Mouse (Mus musculus): ENCODE measurements around the gene Plscr5. TPM values are rescaled to one million over a fixed set of nuclear protein-coding genes. Genes with fewer than 3 reads are reported as not detected.

Gene Plscr5
- polyA plus RNA-seq, 1 experiment: not detected

- no peak overlapping the region for H3K27ac ChIP-seq (ENCODE audit: insufficient read depth, low read depth, low read length)
- 0 out of 2 replicates have a peak, but pooled peaks cover 2% of the 10 kb centered on the region for H3K4me1 ChIP-seq (ENCODE audit: control insufficient read depth, insufficient read depth, low read length)
- H3K4me3 ChIP-seq (ENCODE audit: insufficient read depth, low read length): no peak overlapping the region
- TF ChIP-seq CTCF (IDR thresholded peaks at IDR 0.05; ENCODE audit: low read depth, low read length): no peak
- TF ChIP-seq POLR2A (IDR thresholded peaks at IDR 0.05; ENCODE audit: borderline replicate concordance, low read depth, low read length): no peak
Measured at GRCm38 (mm10) chr9:92204397-92204796, 11.7 kb downstream of the Plscr5 start.

DNA sequence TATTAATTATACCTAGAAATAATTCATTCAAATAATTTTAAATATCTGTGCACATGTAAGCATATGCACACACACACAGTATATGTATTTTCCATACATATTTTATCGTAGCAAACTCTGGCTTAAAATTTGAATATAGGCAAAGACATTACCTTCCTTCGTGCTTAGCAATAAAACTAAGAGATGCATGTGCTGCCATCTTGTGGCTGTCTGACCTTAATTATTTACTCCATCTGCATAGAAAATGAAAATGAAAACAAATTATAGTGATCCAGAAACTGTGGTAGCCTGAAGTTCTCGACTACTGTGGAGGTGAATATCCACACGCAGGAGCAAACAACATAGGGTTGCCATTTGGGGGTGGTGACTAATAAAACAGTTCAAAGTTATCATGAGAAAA lies 14.6 kb downstream of the Plscr5 start:
- Histone ChIP-seq H3K4me3 (ENCODE audit: insufficient read depth, low read length) (peak overlapping the region; percentile 37), H3K27ac (ENCODE audit: insufficient read depth, low read depth, low read length) (no peak overlapping the region), H3K4me1 (ENCODE audit: control insufficient read depth, insufficient read depth, low read length) (0 out of 2 replicates have a peak, but pooled peaks cover 2% of the 10 kb centered on the region)
- TF ChIP-seq CTCF (IDR thresholded peaks at IDR 0.05; ENCODE audit: low read depth, low read length) (no peak), POLR2A (IDR thresholded peaks at IDR 0.05; ENCODE audit: borderline replicate concordance, low read depth, low read length) (no peak)

DNA sequence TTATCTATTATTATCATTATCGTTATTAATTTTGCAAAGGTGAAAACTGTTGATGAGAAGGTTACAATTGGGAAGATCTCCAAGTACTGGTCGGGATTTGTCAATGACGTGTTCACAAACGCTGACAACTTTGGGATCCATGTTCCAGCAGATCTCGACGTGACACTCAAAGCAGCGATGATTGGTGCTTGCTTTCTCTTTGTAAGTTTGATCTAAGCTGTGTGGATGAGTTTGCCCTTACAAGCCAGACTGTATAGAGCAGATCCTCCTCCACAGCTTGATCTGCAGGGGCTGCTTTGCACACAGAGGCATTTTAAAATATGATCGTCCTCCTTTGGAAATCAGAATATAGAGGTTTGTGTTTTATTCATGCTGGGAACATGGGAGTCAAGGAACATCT lies 15.0 kb downstream of the Plscr5 start:
- 0 out of 2 replicates have a peak, but pooled peaks cover 2% of the 10 kb centered on the region for H3K4me1 ChIP-seq (ENCODE audit: control insufficient read depth, insufficient read depth, low read length)
- TF ChIP-seq POLR2A (IDR thresholded peaks at IDR 0.05; ENCODE audit: borderline replicate concordance, low read depth, low read length): no peak
- TF ChIP-seq CTCF (IDR thresholded peaks at IDR 0.05; ENCODE audit: low read depth, low read length): no peak

DNA sequence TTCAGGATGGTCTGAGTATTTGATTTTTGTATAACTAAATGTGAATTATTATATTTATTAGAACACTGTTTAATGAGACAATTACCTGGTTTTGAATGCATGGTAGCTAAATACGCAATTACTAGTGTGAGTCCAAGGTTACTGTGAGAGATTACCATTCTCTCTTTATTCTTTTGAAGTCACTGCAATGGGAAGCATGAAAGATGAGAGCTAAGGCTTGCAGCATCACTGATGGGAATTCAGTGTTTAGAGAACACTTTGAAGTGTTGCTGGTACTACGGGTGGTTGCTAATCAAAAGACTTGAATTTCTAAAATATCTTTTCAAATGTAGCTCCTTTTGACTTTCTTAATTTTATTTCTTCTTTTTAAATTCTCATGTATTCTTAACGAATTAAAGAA lies 17.1 kb downstream of the Plscr5 start:
- no peak overlapping the region for H3K27ac ChIP-seq (ENCODE audit: insufficient read depth, low read depth, low read length)
- TF ChIP-seq POLR2A (IDR thresholded peaks at IDR 0.05; ENCODE audit: borderline replicate concordance, low read depth, low read length): no peak
- no peak for TF ChIP-seq CTCF (IDR thresholded peaks at IDR 0.05; ENCODE audit: low read depth, low read length)
- 0 out of 2 replicates have a peak, but pooled peaks cover 2% of the 10 kb centered on the region for H3K4me1 ChIP-seq (ENCODE audit: control insufficient read depth, insufficient read depth, low read length)
- H3K4me3 ChIP-seq (ENCODE audit: insufficient read depth, low read length): no peak overlapping the region

More for the DNA sequence above, 15.0 kb downstream of the Plscr5 start:
- H3K27ac ChIP-seq (ENCODE audit: insufficient read depth, low read depth, low read length): no peak overlapping the region
- H3K4me3 ChIP-seq (ENCODE audit: insufficient read depth, low read length): peak overlapping the region; percentile 37; the same call in 1 of the 2 replicates

- Histone ChIP-seq H3K27ac (ENCODE audit: insufficient read depth, low read depth, low read length) (no peak overlapping the region), H3K4me3 (ENCODE audit: insufficient read depth, low read length) (no peak overlapping the region), H3K4me1 (ENCODE audit: control insufficient read depth, insufficient read depth, low read length) (0 out of 2 replicates have a peak, but pooled peaks cover 2% of the 10 kb centered on the region)
- TF ChIP-seq CTCF (IDR thresholded peaks at IDR 0.05; ENCODE audit: low read depth, low read length) (no peak), POLR2A (IDR thresholded peaks at IDR 0.05; ENCODE audit: borderline replicate concordance, low read depth, low read length) (no peak)
Measured at GRCm38 (mm10) chr9:92210386-92210967, 17.7 kb downstream of the Plscr5 start.

- TF ChIP-seq CTCF (IDR thresholded peaks at IDR 0.05; ENCODE audit: low read depth, low read length): no peak
- TF ChIP-seq POLR2A (IDR thresholded peaks at IDR 0.05; ENCODE audit: borderline replicate concordance, low read depth, low read length): no peak
- no peak overlapping the region for H3K27ac ChIP-seq (ENCODE audit: insufficient read depth, low read depth, low read length)
- H3K4me3 ChIP-seq (ENCODE audit: insufficient read depth, low read length): no peak overlapping the region
- H3K4me1 ChIP-seq (ENCODE audit: control insufficient read depth, insufficient read depth, low read length): 0 out of 2 replicates have a peak, but pooled peaks cover 2% of the 10 kb centered on the region
Measured at GRCm38 (mm10) chr9:92211048-92211447, 18.3 kb downstream of the Plscr5 start.

DNA sequence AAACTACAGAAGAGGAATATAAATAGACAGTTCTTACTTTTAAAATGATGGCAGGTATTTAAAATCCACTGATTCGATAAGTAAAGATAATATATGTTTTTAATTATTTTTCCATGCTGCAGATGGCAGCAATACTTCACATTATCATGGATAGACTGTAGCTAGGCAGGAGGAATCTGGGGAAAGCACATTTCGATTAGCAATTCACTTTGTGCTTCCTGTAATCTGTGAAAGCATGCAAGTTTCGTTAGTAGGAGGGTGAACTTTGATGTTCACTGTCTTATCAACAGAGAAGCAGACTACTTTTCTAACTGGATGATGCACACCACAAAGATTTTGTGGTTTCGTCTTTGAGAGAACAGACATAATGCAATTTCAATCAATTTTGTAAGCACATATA lies 24.7 kb downstream of the Plscr5 start:
- no peak overlapping the region for H3K27ac ChIP-seq (ENCODE audit: insufficient read depth, low read depth, low read length)
- TF ChIP-seq CTCF (IDR thresholded peaks at IDR 0.05; ENCODE audit: low read depth, low read length) (no peak), POLR2A (IDR thresholded peaks at IDR 0.05; ENCODE audit: borderline replicate concordance, low read depth, low read length) (no peak)
- no peaks in the 10 kb centered on the region for H3K4me1 ChIP-seq (ENCODE audit: control insufficient read depth, insufficient read depth, low read length)
- H3K4me3 ChIP-seq (ENCODE audit: insufficient read depth, low read length): no peak overlapping the region

DNA sequence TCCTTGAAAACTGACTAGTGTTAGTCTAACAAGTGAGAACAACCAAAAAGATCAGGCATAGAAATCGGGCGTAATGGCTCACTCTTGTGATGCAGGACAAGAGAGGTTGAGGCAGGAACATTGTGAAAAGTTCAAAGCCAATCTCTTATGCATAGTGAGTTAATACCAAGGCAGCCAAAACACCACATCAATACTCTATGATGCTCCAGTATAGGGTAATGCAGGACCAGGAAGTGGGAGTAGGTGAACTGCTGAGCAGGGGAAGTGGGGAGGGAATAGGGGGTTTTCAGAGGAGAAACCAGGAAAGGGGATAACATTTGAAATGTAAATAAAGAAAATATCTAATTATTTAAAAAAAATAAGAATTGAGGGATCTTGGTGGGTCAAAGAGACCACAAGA lies 25.2 kb downstream of the Plscr5 start:
- no peak for TF ChIP-seq POLR2A (IDR thresholded peaks at IDR 0.05; ENCODE audit: borderline replicate concordance, low read depth, low read length)

GRCm38 (mm10) chr9:92220151-92220550 lies 27.4 kb downstream of the Plscr5 start:
- Histone ChIP-seq H3K27ac (ENCODE audit: insufficient read depth, low read depth, low read length) (no peak overlapping the region), H3K4me1 (ENCODE audit: control insufficient read depth, insufficient read depth, low read length) (no peaks in the 10 kb centered on the region)

More for the DNA sequence above, 25.2 kb downstream of the Plscr5 start:
- H3K4me1 ChIP-seq (ENCODE audit: control insufficient read depth, insufficient read depth, low read length): no peaks in the 10 kb centered on the region
- no peak overlapping the region for H3K27ac ChIP-seq (ENCODE audit: insufficient read depth, low read depth, low read length)
- no peak overlapping the region for H3K4me3 ChIP-seq (ENCODE audit: insufficient read depth, low read length)

GRCm38 (mm10) chr9:92221480-92221879 lies 28.7 kb downstream of the Plscr5 start:
- TF ChIP-seq CTCF (IDR thresholded peaks at IDR 0.05; ENCODE audit: low read depth, low read length) (no peak), POLR2A (IDR thresholded peaks at IDR 0.05; ENCODE audit: borderline replicate concordance, low read depth, low read length) (no peak)
- Histone ChIP-seq H3K4me1 (ENCODE audit: control insufficient read depth, insufficient read depth, low read length) (peaks cover 4% of the 10 kb centered on the region), H3K27ac (ENCODE audit: insufficient read depth, low read depth, low read length) (no peak overlapping the region), H3K4me3 (ENCODE audit: insufficient read depth, low read length) (no peak overlapping the region)

More at GRCm38 (mm10) chr9:92220151-92220550, 27.4 kb downstream of the Plscr5 start:
- no peak for TF ChIP-seq POLR2A (IDR thresholded peaks at IDR 0.05; ENCODE audit: borderline replicate concordance, low read depth, low read length)
- no peak for TF ChIP-seq CTCF (IDR thresholded peaks at IDR 0.05; ENCODE audit: low read depth, low read length)
- H3K4me3 ChIP-seq (ENCODE audit: insufficient read depth, low read length): no peak overlapping the region

Data from bone marrow macrophage, adult 2 months (primary cell).